Mouse (Mus musculus) kidney, postnatal 14 days (tissue): ENCODE results near the gene Trub1.

Experiments used
- DNase-seq: peaks from one replicate; pipeline ENCODE4 v3.0.0; 2022; ENCODE audit warnings: mixed read lengths

Gene Trub1

DNA sequence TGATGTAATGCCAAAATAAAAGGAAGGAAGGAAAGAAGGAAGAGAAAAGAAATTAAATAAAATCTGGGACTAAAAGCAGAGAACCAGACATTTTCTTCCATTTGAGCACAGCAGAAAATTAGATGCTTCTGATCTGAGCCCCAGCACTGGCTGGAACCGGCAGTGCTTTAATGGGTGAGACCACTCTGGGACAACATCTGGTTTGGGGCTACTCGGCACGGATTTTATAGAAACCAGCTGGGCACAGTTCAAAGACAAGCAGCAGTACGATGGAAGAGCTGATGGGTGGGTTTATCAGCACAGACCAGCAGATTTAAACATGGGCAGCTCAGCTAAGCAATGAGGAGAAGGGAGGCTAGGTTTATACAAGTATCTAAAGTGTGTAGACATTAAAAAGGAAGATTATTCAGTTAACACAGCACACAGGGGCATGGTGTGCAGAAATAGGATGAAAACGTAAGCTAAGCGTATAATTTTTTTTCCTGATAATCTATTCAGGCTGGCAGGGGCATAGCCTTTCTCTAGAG lies 46.2 kb downstream of the Trub1 start:
- no peak for DNase-seq

DNA sequence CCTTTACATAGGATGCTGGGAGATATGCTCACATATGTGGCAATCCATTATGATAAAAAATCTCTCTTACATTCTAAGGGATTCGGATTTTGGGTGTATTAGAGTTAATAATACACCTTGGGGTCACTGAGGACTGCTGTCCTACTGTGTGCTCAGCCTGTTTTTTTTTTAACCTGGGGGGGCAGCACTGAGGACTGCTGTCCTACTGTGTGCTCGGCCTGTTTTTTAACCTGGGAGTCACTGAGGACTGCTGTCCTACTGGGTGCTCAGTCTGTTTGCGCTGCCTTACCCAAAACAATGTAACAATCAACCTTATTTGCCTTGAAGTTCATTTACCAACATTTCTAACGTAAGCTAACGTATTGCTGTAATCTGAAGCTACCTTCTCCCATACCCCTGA lies 47.5 kb downstream of the Trub1 start:
- no peak for DNase-seq

DNA sequence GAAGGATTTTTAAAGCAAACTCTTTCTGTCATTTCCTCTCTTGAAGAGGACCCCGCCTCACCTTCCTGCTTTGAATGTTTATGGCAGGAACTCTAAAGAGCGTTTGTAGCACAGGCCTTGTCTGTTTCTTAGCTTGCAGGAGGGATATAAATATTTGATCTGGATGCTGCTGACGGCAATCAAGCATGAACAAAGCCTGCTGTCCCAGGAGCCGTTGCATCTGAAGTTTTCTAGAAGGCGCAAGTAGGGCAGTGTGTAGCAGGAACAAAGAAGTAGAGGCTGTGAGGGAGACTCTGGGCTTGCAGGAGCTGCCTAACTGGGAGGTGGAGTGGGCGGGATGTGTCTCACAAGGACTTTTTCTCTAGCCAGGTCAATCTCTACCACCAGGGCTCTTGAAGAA lies 50.4 kb downstream of the Trub1 start:
- DNase-seq = no peak

DNA sequence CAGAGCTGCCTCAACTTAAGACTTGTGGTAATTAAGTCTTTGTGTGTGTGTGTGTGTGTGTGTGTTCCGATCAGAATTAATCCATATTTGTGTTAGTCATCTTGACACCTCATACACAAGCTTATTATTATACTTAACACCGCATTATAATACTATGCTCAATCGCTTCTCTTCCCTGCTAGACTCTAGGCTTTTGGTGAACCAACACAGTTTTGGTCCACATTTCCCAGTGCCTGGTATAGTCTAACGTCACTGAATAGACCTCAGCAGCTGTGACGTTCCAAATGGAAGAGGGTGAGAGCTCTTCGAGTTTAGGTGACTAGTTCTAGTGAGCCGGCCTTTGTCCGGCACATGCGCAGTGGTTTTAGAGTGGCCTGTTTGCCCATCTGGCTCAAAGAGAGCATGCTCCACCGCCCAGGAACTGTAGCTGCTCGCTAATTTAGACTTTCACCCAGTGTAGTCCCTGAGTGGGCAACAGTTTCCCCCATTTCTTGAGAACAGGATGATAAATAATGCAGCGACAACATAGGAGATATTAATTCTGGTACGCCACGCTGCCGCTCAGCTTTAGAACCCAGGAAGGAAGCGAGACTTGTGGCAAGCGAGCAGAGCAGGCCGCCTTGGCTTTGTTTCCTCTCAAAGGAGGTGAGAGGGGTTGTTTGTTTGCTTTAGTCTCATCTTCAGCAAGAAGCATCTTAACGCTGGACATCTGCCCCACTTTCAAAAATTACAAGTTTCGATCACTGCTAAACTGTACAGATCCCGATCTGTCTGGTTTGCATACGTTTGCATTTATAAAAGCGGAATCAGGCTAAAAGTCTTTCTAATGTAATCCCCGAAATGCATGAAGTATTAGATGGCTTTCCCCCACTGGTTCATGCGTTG lies 52.6 kb downstream of the Trub1 start:
- DNase-seq = no peak

DNA sequence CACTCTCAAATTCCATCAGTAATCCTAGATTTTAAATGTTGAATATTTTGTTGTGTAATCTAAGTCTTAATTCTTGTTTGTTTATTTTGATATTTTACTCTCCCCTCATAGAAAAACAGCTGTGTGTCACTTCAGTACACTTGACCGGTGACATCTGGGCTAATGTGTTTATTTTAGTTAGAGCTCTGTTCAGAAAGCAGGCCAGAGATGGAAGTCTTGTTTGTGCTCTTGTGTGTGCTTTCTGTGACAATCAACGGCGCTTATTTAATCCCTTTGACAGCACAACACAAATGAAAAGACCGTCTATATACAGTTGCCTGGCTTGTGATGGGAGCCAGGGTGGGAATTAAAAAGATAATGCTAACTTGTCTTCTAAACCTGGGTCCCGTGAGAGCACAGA lies 53.9 kb downstream of the Trub1 start:
- DNase-seq = peak; percentile 34

DNA sequence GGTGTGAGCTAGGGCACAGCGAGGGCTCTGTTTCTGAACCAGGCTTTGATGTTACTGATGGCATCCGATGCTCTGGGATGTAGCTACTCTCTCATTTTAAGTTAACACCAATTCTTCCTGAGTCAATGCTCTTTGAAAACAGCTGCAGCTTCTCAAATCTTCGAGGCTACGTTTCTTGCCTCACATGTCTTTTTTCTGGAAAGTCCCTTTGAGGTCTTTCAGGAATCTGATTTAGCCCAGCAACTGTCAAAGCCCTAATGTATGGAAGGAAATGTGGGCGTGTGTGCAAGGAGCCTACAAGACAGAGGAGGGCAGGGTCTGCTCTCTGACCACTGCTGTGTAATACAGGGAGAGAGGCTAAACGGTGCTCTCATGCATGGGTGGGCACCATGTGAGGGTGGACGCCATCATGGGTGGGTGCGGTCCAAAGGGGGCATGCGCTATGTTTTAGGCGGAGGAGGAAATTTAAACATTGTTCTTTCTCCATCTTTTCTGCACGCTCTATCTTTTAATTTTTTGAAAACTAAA lies 55.6 kb downstream of the Trub1 start:
- no peak for DNase-seq

DNA sequence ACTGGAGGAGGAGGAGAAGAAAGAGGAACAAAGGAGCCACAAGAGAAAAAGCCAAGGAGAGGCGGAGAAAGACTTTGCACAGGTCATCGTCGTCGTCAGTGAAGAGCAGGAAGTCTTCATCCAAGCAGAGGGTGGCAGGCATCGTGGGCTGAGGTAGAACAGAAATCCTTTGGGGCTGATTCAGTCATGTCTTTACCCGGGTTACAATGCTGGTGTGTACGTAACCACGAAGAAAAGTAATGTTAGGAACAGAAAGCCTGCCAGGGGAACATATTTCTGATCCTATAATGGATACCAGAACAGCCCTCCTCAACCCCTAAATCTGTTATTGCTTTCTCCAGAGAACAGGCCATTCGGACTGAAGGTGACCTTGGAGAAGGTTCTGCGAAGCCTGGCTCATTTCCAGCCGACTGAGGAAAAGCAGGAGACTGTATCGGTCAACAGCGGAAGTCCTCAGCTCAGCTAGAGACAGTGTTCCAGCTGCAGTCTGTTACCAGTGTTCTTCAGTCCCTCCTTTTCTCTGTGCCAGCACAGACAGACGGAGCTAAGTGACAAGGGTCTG lies 57.1 kb downstream of the Trub1 start:
- peak; percentile 74 for DNase-seq

DNA sequence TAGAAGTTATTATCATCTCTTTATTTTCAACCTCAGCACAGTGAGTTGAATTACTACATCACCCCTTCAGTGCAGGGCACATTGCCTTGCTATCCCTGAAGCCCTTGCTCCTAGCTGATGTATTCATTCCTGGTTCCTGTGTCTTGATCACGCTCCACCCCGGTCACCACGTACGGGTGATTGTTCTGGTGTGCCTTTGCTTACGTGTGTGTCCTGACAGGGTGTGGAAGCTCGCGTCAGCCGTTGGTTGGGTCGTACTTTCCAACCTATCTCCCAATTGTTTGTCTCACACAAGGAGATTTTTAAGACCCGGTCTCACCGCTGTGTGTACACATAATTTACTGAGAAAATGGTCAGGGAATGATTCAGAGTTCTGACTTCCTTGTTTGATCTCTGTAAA lies 58.1 kb downstream of the Trub1 start:
- no peak for DNase-seq

DNA sequence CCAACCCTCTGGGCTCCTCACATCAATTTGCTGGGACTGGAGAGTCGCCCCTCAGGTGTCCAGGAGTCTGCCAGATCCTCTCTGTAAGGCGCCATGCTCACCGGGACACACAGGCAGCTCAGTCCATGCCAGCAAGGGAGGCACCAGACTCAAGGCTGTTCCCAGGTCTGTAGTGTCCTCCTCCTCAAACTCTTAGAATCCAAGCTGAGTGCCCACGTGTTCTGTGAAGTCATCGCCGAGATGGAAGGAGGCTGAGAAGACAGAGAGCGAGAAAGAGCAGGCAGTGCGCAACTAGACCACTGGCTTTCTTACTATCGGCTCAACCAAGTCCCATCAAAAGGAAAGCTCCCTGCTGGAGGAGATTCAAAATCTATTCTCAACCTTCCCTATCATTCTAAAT lies 60.4 kb downstream of the Trub1 start:
- DNase-seq = no peak

DNA sequence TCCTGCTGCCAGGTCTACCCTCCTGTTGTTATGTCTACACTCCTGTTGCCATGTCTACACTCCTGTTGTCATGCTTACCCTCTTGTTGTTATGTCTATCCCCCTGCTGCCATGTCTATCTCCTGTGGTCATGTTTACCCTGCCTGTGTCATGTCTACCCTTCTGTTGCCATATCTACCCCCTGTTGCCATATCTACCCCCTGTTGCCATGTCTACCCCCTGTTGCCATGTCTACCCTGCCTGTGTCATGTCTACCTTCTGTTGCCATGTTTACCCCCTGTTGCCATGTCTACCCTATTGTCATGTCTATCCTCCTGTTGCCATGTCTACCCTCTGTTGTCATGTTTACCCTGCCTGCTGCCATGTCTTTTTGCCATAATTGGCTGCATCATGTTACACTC lies 69.0 kb downstream of the Trub1 start:
- no peak for DNase-seq

DNA sequence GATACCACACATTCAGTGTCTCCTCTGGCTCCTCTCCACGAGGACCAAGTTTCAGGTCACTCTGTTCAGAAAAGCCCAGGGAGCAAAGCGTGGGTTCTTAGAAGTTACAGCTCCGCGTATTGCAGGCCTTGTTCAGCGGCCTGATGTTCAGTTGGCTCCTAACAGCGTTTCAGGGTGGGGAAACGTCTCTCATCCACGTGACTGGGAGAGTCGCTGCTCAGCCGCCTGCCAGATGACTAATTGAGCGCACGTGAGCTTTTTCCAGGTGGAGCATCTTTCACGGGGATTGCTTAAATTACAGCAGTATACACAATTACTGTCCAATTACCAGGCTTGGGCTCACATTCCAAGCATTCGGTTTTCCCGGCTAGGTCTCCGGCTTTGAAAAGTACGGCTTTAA lies 70.7 kb downstream of the Trub1 start:
- no peak for DNase-seq

DNA sequence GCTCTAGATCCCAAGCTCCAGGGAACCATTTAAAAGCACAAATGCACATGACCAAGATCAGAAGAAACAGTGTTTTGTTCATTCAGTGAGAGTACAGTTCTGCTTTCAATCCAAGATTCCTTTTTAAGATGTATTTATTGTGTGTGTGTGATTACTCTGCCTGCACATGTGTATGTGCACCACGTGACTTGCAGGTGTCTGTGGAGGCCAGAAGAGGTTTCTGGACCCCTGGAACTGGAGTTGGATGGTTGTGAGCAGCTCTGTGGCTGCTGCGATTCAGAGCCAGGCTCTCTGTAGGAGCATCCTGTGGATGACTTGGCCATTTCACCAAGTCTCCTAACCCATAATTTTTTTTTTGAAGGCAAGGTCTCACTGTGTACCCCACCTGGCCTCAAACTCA lies 73.0 kb downstream of the Trub1 start:
- DNase-seq = no peak

DNA sequence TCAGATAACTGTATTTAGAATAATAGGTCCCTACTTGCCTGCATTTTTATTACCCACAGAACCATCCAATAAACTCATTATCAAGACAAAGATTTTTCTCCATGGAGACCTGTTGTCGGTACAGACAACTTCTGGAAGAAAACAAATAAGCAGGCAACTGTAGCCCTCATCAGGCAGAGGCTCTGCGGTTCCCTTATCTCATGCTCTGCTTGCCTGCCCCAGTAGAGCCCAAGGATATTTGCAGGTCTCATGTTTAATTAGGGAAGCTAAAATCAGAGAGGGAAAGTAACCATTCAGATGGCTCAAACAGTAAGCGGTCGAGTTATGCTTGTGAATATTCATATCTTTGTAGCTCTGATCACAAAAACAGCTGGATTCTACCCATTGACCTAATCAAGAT lies 77.5 kb downstream of the Trub1 start:
- DNase-seq = no peak

DNA sequence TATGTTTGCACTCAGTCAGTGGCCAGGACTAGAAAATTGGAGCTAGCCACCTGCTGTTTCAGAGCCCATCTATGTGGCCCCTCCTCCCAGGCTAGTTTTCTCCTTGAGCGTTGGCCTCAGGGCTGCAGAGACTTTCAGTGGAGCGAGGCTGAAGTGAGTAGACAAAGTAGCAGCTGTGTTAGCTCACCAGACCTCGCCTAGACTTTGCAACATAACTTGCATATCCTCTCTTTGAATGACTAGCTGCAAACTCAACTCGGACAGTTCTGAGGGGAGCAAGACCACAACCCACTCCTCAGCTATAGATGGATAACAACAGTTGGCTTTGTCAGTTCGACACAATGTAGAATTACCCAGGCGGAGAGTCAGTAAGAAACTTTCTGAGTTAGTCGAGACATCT lies 81.5 kb downstream of the Trub1 start:
- DNase-seq = no peak

DNA sequence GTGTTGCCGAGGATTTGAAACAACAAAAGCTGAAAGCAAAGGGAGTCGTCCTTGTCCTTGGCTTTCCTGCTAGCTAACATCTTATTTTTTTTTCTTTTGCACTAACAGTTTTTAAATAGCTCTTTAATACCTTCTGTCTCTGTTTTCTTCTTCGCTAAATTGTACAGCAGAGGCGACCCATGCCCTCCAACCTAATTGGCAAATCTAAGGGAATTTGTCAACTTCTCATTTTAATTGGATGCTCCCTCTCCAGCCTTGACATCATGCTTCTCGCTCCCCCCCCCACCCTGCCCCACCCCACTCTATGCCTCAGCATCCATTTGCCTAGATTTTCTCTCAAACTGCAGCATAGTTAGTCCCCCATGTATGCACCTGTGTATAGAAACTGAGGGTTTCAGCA lies 83.8 kb downstream of the Trub1 start:
- DNase-seq = no peak

DNA sequence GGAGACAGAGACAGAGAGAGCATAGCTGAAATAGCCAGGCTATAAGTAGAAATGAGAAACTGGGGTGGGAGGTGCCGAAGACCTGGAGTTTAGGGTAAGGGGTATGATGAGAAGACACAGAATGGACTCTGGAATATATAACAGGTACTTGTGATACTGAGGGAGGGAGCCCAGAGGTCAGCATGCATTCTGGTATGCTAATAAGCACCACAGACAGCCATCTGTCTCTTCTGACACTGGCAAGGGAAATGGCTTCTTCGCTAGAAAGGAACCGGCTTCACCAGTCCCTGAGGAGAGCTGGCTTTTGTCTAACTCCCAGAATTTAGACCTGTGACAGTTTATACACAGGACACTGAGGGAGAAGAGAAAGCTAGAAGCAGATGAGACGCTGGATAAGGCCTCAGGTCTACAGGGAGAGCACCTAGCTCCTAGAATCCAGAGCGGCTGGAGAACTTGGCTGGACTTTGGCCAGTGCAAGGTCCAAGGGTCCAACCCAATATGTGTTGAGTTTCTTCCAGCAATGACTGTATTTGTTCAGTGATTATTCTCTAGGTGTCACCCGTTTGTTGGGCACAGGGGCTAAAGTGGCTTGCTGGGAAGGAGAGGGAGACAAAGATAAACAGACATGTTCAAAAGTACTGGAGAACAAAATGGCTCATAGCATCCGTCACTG lies 84.9 kb downstream of the Trub1 start:
- peak; percentile 42 for DNase-seq

DNA sequence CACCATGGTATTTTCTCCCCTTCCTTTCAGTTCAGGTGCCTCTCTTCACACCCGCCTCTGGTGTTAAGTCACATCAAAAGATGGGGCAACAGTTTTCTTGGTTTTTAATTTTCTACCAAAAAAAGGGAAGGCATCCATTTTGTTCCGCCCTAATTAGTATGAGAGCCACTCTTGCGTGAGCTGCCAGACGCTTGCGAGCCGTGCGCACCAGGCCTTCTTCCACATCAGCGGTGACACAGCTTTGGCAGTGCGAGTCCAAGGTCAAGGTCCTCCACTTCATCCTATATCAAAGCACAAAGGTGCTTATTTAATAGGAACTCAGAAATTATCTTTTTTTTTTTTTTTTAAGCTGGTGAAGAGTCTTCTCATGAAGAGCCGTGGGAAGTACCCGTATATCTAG lies 87.4 kb downstream of the Trub1 start:
- DNase-seq = no peak
